Mouse (Mus musculus) brown adipose tissue, adult 24 weeks (tissue): ENCODE results near the gene Usp42. TPM values are rescaled to one million over a fixed set of nuclear protein-coding genes. Genes with fewer than 3 reads are reported as not detected.

Experiments
- H3K27ac ChIP-seq: fragments of 200-500 bp; replicated peaks from 2 replicates; pipeline ENCODE4 v1.5.1; 2012; ENCODE audit warnings: low read depth, mild to moderate bottlenecking, low read length
- H3K4me1 ChIP-seq: fragments of 200-500 bp; 2 replicates; pipeline ENCODE4 v1.6.1; 2012; ENCODE audit warnings: low read length, mixed read lengths; ENCODE audit not compliant: control insufficient read depth, insufficient read depth, insufficient read length
- H3K4me3 ChIP-seq: fragments of 200-500 bp; 2 replicates; pipeline ENCODE4 v1.5.1; 2012; ENCODE audit warnings: low read depth, mild to moderate bottlenecking, low read length, moderate library complexity; ENCODE audit not compliant: insufficient read depth
- polyA plus RNA-seq: library from polyadenylated mRNA; stranded (reverse); fragments of >200 nt; gene quantifications from 2 replicates; pipeline ENCODE4 v1.2.4, GENCODE M21; 2012; ENCODE audit not compliant: missing spikeins, insufficient read depth, insufficient read length

Gene Usp42
- polyA plus RNA-seq, 1 experiment = 6.6 TPM

DNA sequence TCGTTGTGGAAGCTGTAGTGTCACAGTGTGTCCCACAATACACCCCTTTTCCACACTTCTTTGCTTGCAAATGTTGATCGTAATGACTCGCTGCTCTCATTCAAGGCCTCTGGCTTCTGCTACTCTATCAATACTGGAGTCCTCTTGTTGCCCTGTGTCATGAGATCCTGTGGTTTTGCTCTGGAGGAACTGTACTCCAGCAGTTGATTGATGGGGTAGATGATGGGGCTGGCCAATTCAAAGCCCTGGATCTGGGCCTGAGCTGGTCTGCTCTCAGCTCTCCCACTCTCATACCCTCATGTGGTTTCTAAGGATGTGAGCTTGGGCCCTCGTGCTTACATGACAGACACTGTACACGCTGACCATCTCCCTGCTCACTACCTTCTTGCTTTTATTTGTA lies 57.5 kb downstream of the Usp42 start:
- no peak overlapping the region for H3K4me3 ChIP-seq
- no peak overlapping the region for H3K27ac ChIP-seq
- peaks cover 37% of the 10 kb centered on the region for H3K4me1 ChIP-seq

DNA sequence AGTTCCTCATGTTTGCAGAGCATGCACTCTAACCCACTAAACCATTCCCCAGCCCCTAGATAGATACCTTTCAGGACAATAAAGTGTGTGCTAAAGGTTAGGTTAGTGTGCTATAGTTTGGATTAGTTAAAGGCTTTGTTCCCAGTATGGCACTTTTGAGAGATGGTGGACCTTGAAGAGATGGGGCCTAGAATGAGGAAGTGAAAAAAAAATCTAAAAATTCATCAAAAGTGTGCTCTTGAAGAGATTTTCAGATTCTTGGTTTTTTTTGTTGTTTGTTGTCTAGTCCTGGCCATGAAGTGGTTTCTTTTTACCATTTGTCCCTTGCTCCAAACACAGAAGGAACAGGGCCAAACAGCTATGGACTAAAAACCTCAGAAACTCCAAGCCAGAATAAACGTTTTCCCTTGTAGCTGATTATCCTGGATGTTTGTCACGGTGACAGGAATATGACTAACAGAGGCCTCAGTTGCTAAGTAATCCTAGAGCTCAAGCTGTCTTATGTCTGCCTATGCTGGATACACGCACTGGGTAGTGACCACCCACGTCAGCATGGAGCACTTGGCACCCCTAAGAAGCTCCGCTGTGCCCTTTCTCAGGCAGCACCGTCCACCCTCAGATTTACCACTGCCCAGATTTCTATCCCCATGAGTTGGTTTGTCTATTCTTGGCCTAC lies 61.2 kb downstream of the Usp42 start:
- H3K4me3 ChIP-seq = no peak overlapping the region
- H3K27ac ChIP-seq = peak overlapping the region; percentile 5; the same call in 1 of the 2 replicates
- peaks cover 16% of the 10 kb centered on the region for H3K4me1 ChIP-seq

DNA sequence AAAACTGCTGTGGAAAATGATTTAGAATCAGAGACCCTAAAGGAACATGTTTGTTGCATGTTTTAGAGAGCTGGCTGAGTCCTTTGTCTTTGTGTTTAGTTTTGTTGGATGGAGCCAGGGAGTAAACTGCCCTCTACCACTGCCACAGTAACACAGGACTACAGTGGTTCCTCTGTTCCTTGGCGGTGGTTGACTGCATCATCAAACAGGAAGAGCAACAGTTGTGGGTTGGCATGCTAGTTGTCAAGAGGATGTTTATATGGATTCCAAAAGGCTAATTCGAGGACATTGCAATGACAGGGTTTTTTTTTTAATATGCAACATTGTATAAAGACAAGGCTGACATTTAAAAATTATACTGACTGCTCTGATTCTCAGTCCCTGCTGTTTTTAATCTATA lies 62.2 kb downstream of the Usp42 start:
- Histone ChIP-seq H3K4me1 (peaks cover 18% of the 10 kb centered on the region), H3K27ac (no peak overlapping the region), H3K4me3 (no peak overlapping the region)

GRCm38 (mm10) chr5:143669393-143669792 lies 62.7 kb downstream of the Usp42 start:
- Histone ChIP-seq H3K27ac (no peak overlapping the region), H3K4me3 (no peak overlapping the region), H3K4me1 (peaks cover 18% of the 10 kb centered on the region)

DNA sequence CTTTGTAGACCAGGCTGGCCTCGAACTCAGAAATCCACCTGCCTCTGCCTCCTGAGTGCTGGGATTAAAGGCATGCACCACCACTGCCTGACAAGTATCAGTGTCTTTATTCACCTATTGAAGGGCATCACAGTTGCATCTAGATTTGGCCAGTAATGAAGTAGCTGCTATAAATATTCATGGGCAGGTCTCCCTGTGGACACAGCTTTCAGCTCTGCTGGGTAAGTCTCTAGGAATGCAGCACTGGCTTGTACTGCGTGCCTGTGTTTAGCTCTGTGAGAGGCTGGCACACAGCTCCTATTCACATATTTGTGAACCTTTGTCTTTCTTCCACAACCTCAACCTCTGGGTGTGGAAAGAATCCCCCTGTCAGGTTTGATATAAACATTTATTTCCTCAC lies 63.2 kb downstream of the Usp42 start:
- Histone ChIP-seq H3K4me1 (peaks cover 18% of the 10 kb centered on the region), H3K4me3 (no peak overlapping the region), H3K27ac (no peak overlapping the region)

DNA sequence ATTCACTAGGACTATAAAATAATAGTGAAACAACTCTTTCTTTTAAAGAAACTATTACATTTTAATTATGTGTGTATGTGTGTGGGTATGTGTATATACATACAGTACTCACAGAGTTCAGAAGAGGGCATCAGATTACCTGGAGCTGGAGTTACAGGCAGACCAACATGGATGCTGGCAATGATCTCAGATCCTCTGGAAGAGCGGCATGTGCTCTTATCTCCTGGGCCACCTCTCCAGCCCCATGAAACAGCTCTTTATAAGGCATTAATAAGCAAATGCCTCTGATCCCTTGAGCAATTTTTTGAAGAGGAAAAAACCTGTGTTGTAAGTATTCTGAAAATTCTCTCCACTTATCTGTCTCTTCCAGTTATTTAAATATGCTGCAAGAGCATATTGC lies 66.1 kb downstream of the Usp42 start:
- no peak overlapping the region for H3K4me3 ChIP-seq
- no peak overlapping the region for H3K27ac ChIP-seq
- peaks cover 20% of the 10 kb centered on the region for H3K4me1 ChIP-seq

DNA sequence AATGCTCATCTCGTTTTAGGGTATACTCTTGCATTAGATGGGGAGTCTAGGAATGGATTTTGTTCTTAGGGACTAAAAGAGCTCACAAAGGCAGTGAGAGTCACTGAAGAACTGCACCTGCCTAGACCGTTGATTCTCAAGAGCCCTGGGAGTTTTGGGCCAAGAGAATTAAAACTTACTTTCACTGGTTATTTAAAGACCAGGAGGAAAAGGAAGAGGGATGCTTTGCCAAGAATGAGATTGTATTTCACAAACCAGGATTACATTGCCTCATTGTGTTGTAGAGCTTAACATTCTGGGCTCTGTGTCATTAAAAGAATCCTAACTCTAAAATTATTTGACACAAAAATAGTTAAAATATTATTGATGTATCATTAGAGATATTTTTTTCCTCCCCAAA lies 66.5 kb downstream of the Usp42 start:
- Histone ChIP-seq H3K27ac (peak overlapping the region; percentile 48), H3K4me3 (no peak overlapping the region), H3K4me1 (peaks cover 20% of the 10 kb centered on the region)

- Histone ChIP-seq H3K4me3 (no peak overlapping the region), H3K4me1 (peaks cover 23% of the 10 kb centered on the region), H3K27ac (0 out of 2 replicates have a peak overlapping the region, but pooled peaks have one; percentile 26)
These were observed 68.9 kb downstream of the Usp42 start for GRCm38 (mm10) chr5:143663074-143663687.

Other genes starting within 250 kb of the Usp42 start
- 165 and 188 TPM in 2 replicates for gene Rac1, start 204.2 kb downstream of the Usp42 start, polyA plus RNA-seq
- 11.9 and 13.7 TPM in 2 replicates for gene Cyth3, start 109.8 kb downstream of the Usp42 start, polyA plus RNA-seq
- gene Eif2ak1, start 85.5 kb upstream of the Usp42 start, polyA plus RNA-seq = 20.0 and 20.1 TPM in 2 replicates
- gene Ankrd61, start 165.4 kb upstream of the Usp42 start, polyA plus RNA-seq = not detected in 2 replicates
- 17.7 and 21.1 TPM in 2 replicates for gene Aimp2, start 177.6 kb upstream of the Usp42 start, polyA plus RNA-seq
- 2.9 and 3.0 TPM in 2 replicates for gene Pms2, start 177.7 kb upstream of the Usp42 start, polyA plus RNA-seq
- not detected in 2 replicates for gene Gm42421, start 195.9 kb upstream of the Usp42 start, polyA plus RNA-seq
- gene Rsph10b, start 200.8 kb upstream of the Usp42 start, polyA plus RNA-seq = not detected in 2 replicates